Mouse (Mus musculus): ENCODE data around the gene Pnpla1.

- TF ChIP-seq POU5F1 (IDR thresholded peaks at IDR 0.05; ENCODE audit: borderline replicate concordance, low read length) = no peak
- TF ChIP-seq CTCF (conservative IDR thresholded peaks at IDR 0.05; ENCODE audit: low read length) = no peak
- TF ChIP-seq NANOG (IDR thresholded peaks at IDR 0.05; ENCODE audit: borderline replicate concordance, low read length) = no peak
Measured at GRCm38 (mm10) chr17:28829120-28829519, 29.1 kb upstream of the Pnpla1 start.

All from E14TG2a.4 (cell line).